Mouse (Mus musculus): ENCODE measurements around the gene Zfp628.

- TF ChIP-seq CTCF (IDR thresholded peaks at IDR 0.05; ENCODE audit: borderline replicate concordance, insufficient read depth, low read length) (no peak), POLR2A (IDR thresholded peaks at IDR 0.05; ENCODE audit: low read depth, low read length) (no peak)
Observed at GRCm38 (mm10) chr7:4919971-4920370, 5.0 kb downstream of the Zfp628 start.

Measured in embryonic fibroblast, embryonic 13.5 days (primary cell).